Mouse (Mus musculus): ENCODE data around the gene Fzd5.

Fzd5 gene

DNA sequence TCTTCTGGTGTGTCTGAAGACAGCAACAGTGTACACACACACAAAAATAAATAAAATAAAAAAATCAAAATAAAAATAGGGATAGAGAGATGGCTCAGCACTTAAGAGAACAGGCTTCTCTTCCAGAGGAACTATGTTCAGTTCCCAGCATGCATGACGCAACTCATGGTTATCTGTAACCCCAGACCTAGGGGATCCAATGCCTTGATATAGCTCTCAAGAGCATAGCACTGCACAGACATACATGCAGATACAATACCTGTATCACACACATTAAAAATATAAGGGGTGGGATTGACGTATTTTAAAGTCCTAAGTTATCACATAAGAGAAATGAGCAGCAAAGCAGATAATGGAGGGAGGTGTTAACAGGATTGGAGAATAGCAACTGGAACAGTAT lies 53.1 kb downstream of the Fzd5 start:
- DNase-seq (ENCODE audit: low spot score), result no peak

DNA sequence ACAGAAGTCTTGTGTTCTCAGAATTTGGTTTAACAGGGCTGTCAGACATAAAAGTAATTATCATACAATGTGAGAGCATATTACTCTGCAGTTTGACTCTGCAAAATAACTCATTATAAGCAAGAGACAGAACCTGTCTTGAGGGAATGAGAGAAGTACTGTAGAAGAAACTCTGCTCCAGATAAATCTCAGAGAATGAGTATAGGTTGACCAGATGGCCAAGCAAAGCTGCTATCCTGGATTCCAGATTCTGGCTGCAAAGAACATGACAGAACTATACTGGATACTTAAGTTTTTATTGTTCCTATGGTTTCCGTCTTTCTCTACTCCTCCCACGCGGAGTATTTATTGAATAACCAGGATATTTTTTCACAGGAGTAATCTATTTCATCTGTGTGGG lies 54.5 kb downstream of the Fzd5 start:
- no peak for DNase-seq (ENCODE audit: low spot score)

DNA sequence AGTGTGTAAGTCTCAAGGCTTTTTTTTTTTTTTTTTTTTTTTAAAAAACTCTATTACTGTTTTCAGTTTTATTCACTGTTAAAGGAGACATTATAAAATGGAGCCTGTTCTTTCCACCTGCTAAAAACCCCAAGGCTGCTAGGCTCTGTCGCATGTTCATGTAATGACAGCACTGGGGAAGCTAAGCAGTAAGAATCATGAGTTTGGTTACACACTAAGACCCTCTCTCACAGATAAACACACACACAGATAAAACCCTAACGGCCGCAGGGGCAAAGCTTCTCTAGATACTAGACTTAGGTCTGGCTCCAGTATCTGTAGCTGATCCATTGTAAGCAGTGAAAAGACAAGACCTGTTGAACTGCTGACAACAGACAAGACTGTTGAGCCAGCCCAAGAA lies 56.1 kb downstream of the Fzd5 start:
- DNase-seq (ENCODE audit: low spot score), result no peak
